Mouse (Mus musculus): Measurements from ENCODE around the gene Gfer.

Gene Gfer

GRCm38 (mm10) chr17:24696011-24696697, at the start of gene Gfer, which contains the start of gene Noxo1:
Gene Gfer, minus strand, starts transcription at chr17:24696156.
Gene Noxo1, plus strand, starts transcription at chr17:24696234.
- peak; percentile 44 for DNase-seq (ENCODE audit: low spot score)

GRCm38 (mm10) chr17:24744381-24744780, 48.4 kb upstream of the Gfer start:
- no peak for DNase-seq (ENCODE audit: low spot score)

GRCm38 (mm10) chr17:24743896-24744295, 47.9 kb upstream of the Gfer start:
- DNase-seq (ENCODE audit: low spot score) = no peak

- no peak for DNase-seq (ENCODE audit: low spot score)
Measured at GRCm38 (mm10) chr17:24742307-24742706, 46.4 kb upstream of the Gfer start.

- DNase-seq (ENCODE audit: low spot score) = no peak
Measured at GRCm38 (mm10) chr17:24739926-24740325, 44.0 kb upstream of the Gfer start.

GRCm38 (mm10) chr17:24738238-24738637, 42.3 kb upstream of the Gfer start:
- no peak for DNase-seq (ENCODE audit: low spot score)

GRCm38 (mm10) chr17:24737135-24737810, 41.3 kb upstream of the Gfer start:
- no peak for DNase-seq (ENCODE audit: low spot score)

- peak; percentile 87 for DNase-seq (ENCODE audit: low spot score)
Measured at GRCm38 (mm10) chr17:24736330-24737051, 40.5 kb upstream of the Gfer start, which contains the start of gene Msrb1. Gene Msrb1, plus strand, starts transcription at chr17:24736642.

GRCm38 (mm10) chr17:24735446-24735845, 39.5 kb upstream of the Gfer start:
- no peak for DNase-seq (ENCODE audit: low spot score)

GRCm38 (mm10) chr17:24734513-24734912, 38.6 kb upstream of the Gfer start:
- no peak for DNase-seq (ENCODE audit: low spot score)

- DNase-seq (ENCODE audit: low spot score) = no peak
Measured at GRCm38 (mm10) chr17:24733434-24734050, 37.6 kb upstream of the Gfer start.

GRCm38 (mm10) chr17:24732233-24732935, 36.4 kb upstream of the Gfer start:
- no peak for DNase-seq (ENCODE audit: low spot score)

- DNase-seq (ENCODE audit: low spot score) = no peak
Measured at GRCm38 (mm10) chr17:24730787-24731186, 34.8 kb upstream of the Gfer start.

- DNase-seq (ENCODE audit: low spot score) = no peak
Measured at GRCm38 (mm10) chr17:24729067-24729466, 33.1 kb upstream of the Gfer start.

GRCm38 (mm10) chr17:24728184-24728583, 32.2 kb upstream of the Gfer start:
- no peak for DNase-seq (ENCODE audit: low spot score)

GRCm38 (mm10) chr17:24727618-24728017, 31.7 kb upstream of the Gfer start, which contains the start of gene Rpl3l:
Gene Rpl3l, plus strand, starts transcription at chr17:24727820.
- no peak for DNase-seq (ENCODE audit: low spot score)

GRCm38 (mm10) chr17:24725637-24726390, 29.9 kb upstream of the Gfer start:
- no peak for DNase-seq (ENCODE audit: low spot score)

- DNase-seq (ENCODE audit: low spot score) = peak; percentile 91
Measured at GRCm38 (mm10) chr17:24724184-24724583, 28.2 kb upstream of the Gfer start, which contains the start of gene Ndufb10. Gene Ndufb10, minus strand, starts transcription at chr17:24724478.

- DNase-seq (ENCODE audit: low spot score) = no peak
Measured at GRCm38 (mm10) chr17:24723881-24724180, 27.9 kb upstream of the Gfer start.

- DNase-seq (ENCODE audit: low spot score) = no peak
Measured at GRCm38 (mm10) chr17:24723122-24723880, 27.3 kb upstream of the Gfer start.

All from urinary bladder, postnatal 10 days (tissue).